Mouse (Mus musculus): Measurements from ENCODE around the gene Tm9sf3. TPM values are rescaled to one million over a fixed set of nuclear protein-coding genes. Genes with fewer than 3 reads are reported as not detected.
A peak's percentile ranks its signal among the peaks of the same experiment; 100 is the strongest.

Tm9sf3 gene
- polyA plus RNA-seq, 2 experiments from 2014 or later = 27.5 to 36.5 TPM

DNA sequence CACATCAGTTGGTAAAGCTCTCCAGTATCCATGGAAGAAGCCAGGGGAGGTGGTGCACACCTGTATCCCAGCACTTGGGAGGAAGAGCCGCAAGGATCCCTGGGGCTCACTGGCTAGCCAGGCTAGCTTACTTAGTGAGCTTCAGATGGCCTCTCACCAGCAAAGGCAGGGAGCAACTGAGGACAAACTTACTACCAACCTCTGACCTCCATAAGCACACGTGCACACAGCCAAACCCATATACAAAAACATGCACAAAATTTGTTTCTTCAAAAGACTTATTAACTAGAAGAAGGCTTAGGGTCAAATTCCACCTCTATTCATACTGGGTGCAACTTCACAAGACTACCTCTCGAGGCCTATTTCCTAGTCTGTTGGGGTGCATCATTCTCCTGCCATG lies 3.1 kb downstream of the Tm9sf3 start:
- ATAC-seq = no peak

DNA sequence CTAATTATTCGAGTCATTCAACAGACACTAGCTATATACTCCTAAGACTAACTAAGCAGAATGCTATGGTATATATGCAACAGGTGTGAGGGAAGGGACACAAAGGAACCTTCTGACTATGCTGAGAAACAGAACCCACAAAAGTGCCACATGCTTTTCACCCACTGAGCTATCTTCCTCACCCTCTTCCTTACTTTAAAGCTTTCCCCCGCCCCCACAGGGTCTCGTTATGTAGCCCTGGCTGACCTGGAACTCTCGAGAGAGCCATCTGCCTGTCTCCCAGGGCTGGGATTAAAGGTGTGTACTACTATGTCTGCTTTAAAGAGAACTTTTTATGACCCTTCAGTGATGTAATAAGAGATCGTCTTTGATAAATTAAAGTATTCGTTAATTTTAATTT lies 4.5 kb downstream of the Tm9sf3 start:
- ATAC-seq = no peak

DNA sequence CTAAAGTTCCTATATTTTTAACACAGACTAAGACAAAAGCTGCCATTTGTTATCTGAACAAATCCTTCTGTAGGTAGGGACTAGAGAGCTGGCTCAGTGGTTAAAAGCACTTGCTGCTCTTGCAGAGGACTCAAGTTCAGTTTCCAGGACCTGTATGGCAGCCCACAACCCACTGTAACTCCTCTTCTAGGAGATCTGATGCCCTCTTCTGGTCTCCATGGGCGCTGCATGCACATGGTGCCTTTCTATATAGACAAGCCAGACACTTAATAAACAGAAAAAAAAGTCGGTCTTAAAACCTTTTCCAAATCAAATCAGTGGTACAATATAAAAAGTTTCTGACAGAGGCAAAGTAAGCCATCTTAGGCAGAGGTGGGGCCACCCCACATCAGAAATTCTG lies 5.1 kb downstream of the Tm9sf3 start:
- peak; percentile 36 for ATAC-seq

DNA sequence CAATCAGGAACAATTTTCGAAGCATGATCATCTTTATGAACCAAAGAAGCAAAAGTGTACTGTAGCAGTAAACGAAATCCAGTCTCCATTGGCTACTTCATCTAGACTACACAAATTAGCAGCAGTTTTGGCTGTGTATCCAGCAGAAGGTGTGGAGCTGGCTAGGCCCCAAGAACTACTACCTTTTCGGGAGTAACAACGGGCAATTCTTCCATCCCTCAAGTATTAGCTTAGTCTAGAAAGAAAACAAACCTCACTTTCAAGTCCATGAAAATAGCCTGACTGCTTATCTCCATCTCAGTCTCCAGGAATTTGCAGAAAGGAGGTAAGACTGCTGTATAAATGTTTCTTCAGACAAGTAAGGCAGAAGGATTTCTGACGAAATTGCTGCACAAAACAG lies 9.2 kb downstream of the Tm9sf3 start:
- no peak for ATAC-seq

DNA sequence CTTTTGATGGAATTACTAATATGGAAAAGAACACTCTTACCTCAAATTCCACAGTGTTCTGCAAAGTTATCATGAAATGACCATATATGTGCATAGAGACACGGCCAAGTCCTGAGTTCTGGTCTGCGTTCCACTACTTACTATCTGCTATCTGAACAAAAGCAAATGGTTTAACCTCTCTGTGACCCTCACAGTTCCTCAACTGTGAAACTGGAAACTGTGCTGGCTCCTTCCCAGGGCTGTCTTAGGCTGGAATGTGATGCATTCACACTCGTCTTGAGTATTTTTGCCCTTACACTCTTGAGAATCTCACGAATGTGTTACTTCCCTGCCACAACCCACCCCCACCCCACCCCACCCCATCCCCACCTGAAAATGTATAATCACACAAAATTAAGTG lies 14.8 kb downstream of the Tm9sf3 start:
- no peak for ATAC-seq

DNA sequence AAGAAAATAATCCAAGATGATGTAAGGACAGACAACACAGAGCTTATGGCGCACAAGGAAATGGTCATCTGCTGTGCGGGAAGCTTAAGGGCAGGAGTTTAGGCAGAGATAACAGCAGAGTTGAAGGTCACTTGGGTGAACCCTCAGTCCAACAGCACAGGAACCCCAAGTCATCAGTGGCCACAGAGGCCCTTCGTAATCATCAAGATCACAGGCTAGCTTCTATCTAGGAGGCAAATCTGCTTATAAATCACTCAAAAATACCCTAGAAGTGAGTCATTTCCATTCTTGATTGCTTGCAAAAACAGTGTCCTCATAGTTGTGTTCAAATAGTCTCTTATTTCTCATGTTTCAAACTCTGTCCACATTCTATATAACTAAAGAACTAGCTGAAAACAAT lies 15.5 kb downstream of the Tm9sf3 start:
- no peak for ATAC-seq

DNA sequence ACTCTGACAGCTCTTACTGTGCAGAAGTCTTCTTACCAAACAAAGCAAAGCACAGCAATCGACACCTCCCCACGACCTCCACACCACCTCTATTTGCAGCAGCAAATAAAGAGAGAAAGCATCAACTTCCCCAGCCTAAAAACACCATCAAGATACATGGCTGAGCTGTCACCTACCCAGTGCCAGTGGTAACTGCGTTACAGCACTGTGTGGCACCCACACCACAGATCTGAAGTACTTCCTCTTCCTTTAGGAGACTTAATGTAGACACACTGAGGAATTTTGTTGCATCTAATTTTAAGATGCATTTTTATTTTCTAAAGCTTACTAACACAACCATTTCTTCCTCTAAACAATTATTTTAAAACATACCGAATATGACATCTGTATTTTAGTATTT lies 17.5 kb downstream of the Tm9sf3 start:
- no peak for ATAC-seq

DNA sequence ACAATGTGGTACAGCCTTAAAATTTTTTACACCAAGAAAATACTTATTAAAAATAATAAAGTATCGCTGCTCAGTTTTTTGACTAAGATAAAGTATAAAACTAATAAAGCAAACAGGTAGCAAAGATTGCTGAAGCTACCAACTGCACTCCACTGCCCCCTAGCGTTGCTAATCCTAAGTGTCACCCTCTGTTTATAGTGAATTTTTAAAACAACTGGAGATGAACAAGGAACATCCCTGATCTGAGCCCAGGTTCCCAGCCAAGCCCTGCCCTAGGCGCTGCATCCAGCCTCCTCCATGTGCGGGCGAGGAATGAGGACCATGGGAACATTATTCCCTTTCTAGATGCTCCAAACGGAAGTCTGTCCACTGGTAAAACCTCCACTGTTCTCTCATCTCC lies 19.2 kb downstream of the Tm9sf3 start:
- ATAC-seq = peak; percentile 36

DNA sequence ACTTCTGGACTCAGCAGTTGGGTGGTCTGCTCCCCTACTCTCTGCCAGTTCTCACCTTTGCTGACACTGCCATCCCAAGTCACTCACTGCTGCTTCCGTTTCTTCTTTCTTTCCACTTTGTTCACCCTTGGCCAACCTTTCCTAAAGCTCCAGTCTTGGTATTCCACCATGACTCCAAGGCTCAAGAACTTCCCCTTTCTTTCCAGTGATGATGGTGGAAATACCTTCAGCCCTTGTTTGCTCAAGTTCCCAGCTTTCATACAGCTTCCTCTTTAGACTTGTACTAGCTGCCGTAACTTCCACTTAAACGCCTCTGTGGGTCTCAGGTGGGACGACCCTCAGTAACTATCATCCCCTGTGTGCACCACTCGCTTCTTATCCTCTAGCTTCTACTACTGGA lies 21.8 kb downstream of the Tm9sf3 start:
- no peak for ATAC-seq

DNA sequence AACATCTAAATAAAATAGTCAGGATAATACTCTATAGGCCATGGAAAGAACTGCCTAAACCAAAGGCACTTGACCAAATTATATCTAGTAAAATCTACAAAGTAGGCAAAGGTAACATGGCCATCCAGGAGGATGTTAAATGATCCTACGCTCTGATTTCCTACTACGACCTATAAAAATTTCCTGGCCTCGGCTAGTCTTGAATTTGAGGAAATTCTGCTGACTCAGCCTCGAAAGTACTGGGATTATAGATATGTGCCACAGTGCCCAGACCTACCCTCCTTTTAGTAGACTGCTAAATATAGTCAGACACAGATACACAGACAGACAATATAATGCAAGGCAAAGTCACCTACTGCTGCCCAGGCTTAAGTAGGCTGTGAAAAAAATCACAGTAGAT lies 30.1 kb downstream of the Tm9sf3 start:
- no peak for ATAC-seq

DNA sequence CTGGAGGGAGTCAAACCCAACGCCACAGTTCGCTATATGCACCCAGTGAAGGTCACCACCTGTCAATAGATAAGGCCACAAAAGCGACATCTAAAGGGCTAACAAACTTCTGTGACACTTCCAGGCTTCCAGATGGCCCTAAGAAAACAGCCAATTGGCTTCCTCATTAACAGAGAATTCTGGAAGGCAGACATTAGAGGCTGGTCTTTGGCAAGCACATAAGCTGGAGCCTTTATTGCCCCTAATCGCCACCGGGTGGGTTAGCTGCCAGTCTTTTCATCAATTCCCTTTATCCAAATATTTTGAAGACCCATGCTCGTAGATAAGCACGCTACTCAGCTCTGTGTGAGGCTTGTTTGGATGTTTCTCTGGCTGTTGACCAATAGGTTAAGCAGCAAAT lies 55.5 kb downstream of the Tm9sf3 start:
- no peak for ATAC-seq

DNA sequence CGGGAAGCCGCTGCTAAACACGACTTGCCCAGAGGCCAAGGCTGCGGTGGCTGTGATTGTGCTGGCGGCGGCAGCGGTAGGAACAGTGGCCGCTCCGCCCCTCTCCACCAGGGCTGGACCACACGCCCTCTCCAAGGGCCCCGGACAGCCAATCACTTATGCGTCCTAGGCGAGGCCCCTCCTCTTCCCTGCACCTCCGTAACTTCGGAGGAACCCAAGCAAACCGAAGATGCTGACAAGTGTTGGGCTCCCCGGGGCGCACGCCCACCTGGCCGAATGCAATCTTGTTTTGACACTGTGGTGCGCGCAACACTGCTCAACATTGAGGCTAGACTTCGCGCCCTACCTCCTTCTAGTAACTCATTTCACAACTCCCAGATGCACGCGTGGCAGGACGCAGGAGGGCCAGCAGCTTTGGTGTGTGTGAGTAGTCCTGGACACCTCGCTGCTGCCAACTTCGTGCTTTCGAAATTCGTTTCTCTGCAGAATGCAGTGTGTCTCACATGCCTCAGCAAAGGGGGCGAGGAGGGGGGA lies 56.9 kb downstream of the Tm9sf3 start, which contains the start of gene Tll2:
TSS of gene Tll2 (minus strand) at position 25 of the 534 bp plus-strand sequence.
- peak; percentile 36 for ATAC-seq

DNA sequence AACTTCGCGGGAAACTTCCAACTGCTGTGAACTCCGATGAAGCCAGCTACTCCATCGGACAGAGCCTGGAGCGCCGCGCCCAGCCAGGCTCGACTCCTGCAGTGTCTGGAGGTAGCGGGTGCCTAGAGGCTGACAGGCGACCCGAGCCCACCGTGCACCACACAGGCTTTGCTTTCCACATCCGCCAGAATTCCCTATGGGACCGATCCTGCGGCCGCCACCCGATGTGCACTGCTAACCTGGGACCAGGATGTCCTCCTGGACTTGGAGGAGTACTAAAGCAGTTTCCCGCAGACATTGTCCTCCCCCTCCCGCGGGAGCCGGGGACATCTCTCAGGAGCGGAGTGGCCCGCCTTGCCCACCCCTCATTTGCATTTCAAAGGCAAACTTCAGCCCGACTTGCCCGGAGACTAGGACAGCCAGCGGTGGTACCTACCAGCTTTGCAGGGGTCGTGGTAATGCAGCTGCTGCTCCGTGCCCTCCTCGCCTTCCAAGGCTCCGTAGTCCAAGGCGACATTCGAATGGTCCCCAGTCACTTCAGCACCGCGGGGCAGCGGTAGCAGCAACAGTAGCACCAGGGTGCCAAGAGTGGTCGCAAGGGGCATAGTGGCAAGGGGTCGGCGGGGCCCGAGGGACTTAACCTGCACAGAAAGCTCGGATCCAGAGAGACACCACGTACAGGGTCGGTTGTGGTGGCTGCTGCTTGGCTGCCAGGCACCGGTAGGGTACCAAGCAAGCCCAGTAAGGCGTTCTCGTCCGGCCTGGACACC lies 57.6 kb downstream of the Tm9sf3 start:
- no peak for ATAC-seq

DNA sequence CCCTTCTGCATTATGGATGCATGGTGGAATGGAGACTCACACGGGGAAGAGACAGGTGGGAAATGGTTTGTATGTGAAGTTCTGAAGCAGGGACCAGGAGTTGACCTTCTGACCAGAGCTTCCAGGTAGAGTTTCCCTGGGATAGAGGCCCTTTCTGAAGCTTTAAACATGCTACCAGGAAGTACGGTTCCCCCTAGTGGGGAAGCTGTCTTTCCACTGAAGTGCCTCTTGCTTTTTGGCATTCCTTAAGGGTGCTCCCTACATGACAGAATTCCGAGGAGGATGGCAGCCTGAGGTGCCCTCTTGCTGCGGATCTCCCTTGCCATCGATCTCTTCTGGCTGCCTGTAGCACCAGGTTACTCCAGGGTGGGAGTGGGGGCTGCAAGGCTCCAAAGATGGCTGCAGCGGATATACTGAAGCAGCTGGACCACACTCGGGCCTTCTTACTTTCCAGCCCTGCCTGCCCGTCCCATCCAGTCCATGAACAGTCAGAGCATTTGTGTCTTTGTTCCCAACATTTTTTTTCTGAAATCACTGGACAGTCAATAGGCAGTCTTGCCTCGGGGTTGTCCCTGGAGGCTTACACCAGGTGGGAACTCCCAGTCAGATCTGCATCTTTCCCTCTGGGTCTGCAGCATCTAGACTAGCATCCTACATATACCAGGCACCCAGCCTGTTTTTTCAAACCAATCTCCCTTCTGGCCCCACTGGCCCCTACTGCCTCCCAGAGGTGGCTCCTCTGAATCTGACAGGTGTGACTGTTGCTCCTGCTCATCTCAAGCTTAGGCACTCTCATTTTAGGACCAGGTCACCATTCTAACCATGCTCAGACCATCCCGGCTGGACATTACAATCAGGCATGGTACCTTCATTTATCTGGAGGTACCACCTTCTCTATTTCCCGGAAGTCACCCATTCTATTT lies 59.4 kb downstream of the Tm9sf3 start:
- no peak for ATAC-seq

DNA sequence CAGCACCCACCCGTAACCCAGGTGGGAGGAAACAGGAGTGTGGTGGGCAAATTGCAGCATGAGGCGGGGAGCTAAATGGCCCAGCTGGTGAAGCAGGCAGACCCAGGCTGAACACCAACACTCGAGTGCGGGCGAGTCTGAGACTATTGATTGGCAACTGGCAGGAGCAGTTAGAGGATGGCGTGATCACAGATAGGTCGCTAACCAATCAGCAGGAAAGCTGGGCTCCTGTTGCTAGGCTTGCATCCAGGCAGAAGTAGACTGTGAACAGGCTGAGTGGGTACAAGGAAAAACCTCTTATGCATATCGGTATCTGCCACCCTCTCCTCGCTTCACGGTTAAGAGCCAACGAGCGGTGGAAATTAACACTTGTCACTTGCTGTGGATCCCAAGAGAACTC lies 66.2 kb downstream of the Tm9sf3 start:
- ATAC-seq = no peak

DNA sequence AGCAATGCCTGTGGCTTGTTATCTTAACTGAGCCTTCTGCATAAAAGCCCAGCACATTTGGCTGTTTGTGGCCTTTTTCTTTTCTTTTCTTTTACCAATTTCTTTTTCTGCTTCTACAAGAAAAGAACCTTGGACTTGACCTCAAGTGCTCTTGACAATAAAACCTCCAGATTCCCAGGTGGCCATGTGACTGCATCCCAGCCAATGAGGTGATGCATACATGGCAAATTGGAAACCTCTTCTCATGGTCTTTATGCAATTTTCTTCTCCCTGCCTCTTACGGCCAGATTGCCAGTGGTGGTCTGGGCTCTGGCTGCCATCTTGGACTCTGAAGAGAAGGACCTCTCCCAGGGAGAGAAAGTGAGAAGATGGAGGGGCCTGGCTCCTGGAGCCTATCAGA lies 70.4 kb downstream of the Tm9sf3 start:
- ATAC-seq = no peak

DNA sequence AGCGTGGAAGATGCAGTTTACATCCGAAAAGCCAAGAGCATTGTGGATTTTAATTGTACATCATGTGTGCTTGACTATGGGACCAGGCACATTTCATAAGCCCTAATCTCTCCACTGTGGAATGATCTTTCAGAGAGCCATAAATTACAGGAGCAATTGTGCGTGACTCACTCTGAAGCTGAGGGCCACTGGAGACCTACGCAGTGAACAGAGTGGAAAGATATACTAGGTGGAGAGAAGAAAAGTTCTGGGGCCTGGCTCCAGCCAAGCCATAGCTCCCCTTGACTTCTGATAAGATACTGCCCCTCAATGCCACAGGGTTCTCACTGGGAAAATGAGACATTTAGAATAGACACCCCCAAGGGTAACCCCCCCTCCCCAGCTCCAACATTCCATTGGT lies 70.8 kb downstream of the Tm9sf3 start:
- no peak for ATAC-seq

DNA sequence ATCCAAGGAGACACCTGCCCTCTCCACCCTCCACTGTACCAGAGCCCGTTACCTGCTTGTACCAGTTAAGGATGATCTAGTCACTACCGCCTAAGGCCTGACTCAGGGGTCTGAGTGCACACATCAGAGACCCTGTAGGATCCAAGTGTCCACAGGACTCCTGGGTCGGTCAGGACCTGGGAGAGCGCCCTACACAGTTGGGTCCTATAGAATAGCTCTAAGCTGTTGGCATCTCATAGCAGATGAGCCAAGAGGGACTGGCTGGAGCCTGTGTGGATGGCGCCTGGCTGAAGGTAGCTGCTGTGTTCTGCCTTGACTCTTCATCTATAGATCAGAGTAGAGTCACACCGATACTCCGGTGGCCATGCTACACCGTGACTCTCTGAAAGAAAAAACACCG lies 72.1 kb downstream of the Tm9sf3 start:
- ATAC-seq = no peak

DNA sequence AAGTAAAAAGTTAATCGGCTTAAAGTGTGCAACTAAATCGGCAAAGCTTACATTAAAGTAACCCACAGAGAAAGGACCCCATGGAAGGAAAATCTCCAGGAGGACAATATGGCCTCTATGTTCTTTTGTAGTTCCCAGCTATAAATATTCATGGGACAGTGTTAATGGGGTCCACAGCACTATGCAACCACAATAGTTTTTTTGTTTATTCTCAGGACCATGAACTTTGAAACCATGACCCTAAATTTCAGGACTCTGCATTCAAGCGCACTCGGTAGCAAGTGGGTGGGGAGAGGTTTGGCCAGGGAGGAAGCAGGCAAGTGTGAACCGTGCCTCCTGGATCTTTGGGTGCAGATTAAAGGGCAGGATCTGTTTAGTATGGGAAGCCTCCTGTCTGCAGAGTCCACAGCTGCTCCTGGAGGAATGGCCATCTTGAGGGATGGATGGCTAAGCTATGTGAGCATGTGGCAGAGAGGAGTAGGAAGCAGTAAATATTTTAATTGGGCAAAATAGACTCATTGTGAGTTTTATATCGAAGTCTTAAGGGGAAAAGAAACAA lies 72.8 kb downstream of the Tm9sf3 start:
- ATAC-seq = no peak

DNA sequence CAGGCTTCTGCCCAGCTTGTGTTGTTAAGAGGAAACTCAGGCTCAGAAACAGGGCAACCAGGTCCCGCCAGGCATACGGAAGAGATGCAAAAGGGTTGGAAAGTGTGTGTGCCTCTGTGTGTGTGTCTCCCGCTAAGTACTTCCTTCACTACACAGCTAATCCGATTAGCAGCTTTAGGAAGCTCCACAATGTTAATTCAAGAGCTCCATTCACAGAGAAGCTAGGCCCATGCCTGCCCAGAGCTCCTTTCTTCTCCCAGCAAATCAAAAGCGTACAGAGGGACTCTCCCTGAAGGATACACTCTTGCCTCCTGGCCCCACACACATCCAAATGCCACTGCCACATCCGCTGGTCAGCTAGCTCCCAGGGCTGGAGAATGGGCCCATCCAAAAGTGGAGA lies 86.5 kb downstream of the Tm9sf3 start:
- ATAC-seq = no peak

DNA sequence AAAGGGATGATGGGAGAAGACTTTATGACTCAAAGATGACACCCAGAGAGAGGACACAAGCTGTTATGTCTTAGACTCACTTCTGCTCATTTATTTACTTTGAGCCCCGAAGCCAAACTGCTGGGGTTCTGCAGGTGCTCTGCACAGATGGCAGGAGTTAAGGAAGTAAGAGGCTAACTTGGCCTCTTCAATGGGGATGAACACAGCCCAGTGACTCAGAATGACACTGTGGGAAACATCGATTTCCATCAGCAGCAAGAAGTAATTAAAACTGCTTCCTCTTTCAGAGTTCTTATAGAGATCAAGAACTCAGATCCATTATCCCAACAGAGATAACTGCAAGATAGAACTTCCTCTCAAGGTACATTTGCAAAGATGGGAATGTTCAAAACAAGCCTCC lies 86.9 kb downstream of the Tm9sf3 start:
- ATAC-seq = no peak

DNA sequence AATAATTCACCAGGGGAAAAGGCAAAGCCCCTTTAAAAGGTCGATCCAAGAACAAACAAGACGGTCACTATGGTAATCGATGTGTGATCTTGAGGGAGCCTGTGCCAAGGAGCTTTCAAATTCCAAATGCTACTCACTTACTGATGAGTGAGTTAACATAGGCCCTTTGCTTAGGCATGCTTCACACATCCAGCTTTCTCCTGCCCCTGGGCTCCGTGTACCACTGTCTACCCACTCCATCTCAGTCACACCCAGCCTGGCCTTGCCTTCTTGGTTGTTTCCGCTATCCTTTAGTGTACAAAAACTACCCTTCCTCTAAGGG lies 97.9 kb downstream of the Tm9sf3 start:
- no peak for ATAC-seq

DNA sequence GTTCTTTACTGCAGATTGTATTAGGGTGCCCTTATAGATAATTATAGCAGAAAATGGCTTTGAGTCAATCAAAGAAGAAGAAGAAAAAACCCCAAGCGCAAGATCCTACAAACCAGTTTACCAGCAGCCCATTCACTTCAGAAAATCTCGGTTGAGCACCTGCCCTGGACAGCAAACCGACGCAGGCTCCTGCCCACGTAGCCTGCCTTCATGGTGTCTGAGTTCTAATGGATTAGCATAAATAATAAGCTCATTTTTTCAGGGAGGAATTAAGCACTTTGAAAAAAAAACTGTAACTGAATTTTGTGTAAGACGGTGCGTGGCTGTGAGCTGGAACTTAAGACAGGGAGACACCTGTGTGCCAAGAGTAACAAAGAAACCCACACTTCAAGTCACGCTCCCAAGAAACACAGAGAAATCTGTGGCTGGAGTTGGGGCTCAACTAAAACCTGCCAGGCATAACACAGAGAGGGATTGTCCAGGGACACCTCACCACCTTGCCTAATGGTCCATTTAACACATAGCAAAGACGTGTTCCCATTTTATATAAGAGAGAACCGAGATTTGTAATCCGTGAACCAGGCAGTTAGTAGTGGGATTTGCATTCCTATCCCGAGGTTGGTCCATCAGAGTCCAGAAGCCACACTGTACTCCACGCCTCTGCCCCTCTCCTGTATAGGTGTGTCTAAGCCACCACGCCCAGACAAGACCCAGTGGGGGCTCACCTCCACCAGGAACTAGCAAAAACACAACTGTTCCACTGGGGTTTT lies 98.5 kb downstream of the Tm9sf3 start:
- ATAC-seq = no peak
